Mouse (Mus musculus) left cerebral cortex, adult 9 months (tissue): ENCODE measurements around the gene Ppp1r12c.

ENCODE experiments used
- DNase-seq, 2 experiments: peaks; one replicate each; pipeline ENCODE4 v3.0.0; 2022; ENCODE audit warnings: low spot score in 2 of 2

Ppp1r12c gene

GRCm38 (mm10) chr7:4431548-4431947, 69.9 kb downstream of the Ppp1r12c start:
- DNase-seq = peak in 1 of 2 experiments; percentile 74
